Mouse (Mus musculus) embryonic facial prominence, embryonic 11.5 days (tissue): Measurements from ENCODE around the gene Rai1. TPM values are rescaled to one million over a fixed set of nuclear protein-coding genes. Genes with fewer than 3 reads are reported as not detected.

Experiments used
- ATAC-seq: fragments of 200-750 bp; cut with Nextera tagmentation; replicated peaks from 2 replicates; pipeline ENCODE4 v1.8.0; 2017; ENCODE audit warnings: low read depth; ENCODE audit not compliant: insufficient number of reproducible peaks, low FRiP score, low TSS enrichment
- DNase-seq: peaks from one replicate; pipeline ENCODE4 v3.0.0-alpha.2; 2015; ENCODE audit warnings: low spot score
- H3K27ac ChIP-seq: fragments of 300-500 bp; sonication (generic); replicated peaks from 2 replicates; pipeline ENCODE4 v1.5.1; 2014; ENCODE audit warnings: mild to moderate bottlenecking, low read depth, low read length, control low read depth
- H3K27me3 ChIP-seq: fragments of 300-500 bp; sonication (generic); 2 replicates; pipeline ENCODE4 v1.6.1; 2014; ENCODE audit warnings: mild to moderate bottlenecking, low read length, moderate library complexity, mixed read lengths; ENCODE audit not compliant: control insufficient read depth, insufficient read depth
- H3K36me3 ChIP-seq: fragments of 300-500 bp; sonication (generic); replicated peaks from 2 replicates; pipeline ENCODE4 v1.6.1; 2014; ENCODE audit warnings: low read depth, mild to moderate bottlenecking, low read length, moderate library complexity, mixed read lengths; ENCODE audit not compliant: control insufficient read depth, insufficient read depth
- H3K4me1 ChIP-seq: fragments of 300-500 bp; sonication (generic); 2 replicates; pipeline ENCODE4 v1.6.1; 2014; ENCODE audit warnings: low read length, mixed read lengths; ENCODE audit not compliant: control insufficient read depth, insufficient read depth
- H3K4me2 ChIP-seq: fragments of 300-500 bp; sonication (generic); 2 replicates; pipeline ENCODE4 v1.6.1; 2014; ENCODE audit warnings: low read depth, mild to moderate bottlenecking, control low read depth, low read length, moderate library complexity
- H3K4me3 ChIP-seq: fragments of 300-500 bp; sonication (generic); 2 replicates; pipeline ENCODE4 v1.5.1; 2014; ENCODE audit warnings: low read depth, low read length, control low read depth
- H3K9ac ChIP-seq: fragments of 300-500 bp; sonication (generic); replicated peaks from 2 replicates; pipeline ENCODE4 v1.6.1; 2014; ENCODE audit warnings: mild to moderate bottlenecking, control low read depth, low read length
- H3K9me3 ChIP-seq: fragments of 300-500 bp; sonication (generic); replicated peaks from 2 replicates; pipeline ENCODE4 v1.6.1; 2016; ENCODE audit warnings: mild to moderate bottlenecking, low read length, inconsistent platforms, mixed read lengths; ENCODE audit not compliant: control insufficient read depth
- WGBS: fragments of 180-500 bp; shearing (Covaris S2); extraction: QIAGEN DNeasy Blood & Tissue Kit; methylation state at CpG from one replicate; pipeline ENCODE4 v1.1.7; 2014; 5-methylcytosine and 5-hydroxymethylcytosine counted together
- polyA plus RNA-seq: library from polyadenylated mRNA; unstranded; fragments of >200 nt; fragmentation: Nextera tagmentation; extraction: Ambion mirVana; gene quantifications from 2 replicates; pipeline ENCODE4 v1.2.1, GENCODE M21; 2014

Rai1 gene
- polyA plus RNA-seq, 1 experiment from 2014 or later = 21.0 TPM

GRCm38 (mm10) chr11:60221425-60221824, 116.6 kb downstream of the Rai1 start:
- no peak overlapping the region for H3K27ac ChIP-seq
- H3K4me1 ChIP-seq = peaks cover 3% of the 10 kb centered on the region; the same call in 1 of the 2 replicates
- H3K9ac ChIP-seq = no peak overlapping the region
- no peaks in the 10 kb centered on the region for H3K9me3 ChIP-seq
- DNase-seq = no peak
- H3K27me3 ChIP-seq = no peaks in the 10 kb centered on the region
- H3K4me2 ChIP-seq = no peak overlapping the region
- ATAC-seq = no peak
- 82% methylated on average over 6 of the region's 6 CpGs for WGBS
- H3K4me3 ChIP-seq = no peak overlapping the region
- H3K36me3 ChIP-seq = no peaks in the 10 kb centered on the region; the same call in 1 of the 2 replicates

GRCm38 (mm10) chr11:60222085-60222468, 117.3 kb downstream of the Rai1 start:
- peaks cover 3% of the 10 kb centered on the region; the same call in 1 of the 2 replicates for H3K4me1 ChIP-seq
- H3K27ac ChIP-seq = no peak overlapping the region
- no peak for DNase-seq
- H3K27me3 ChIP-seq = no peaks in the 10 kb centered on the region
- WGBS = 53% methylated on average over 3 of the region's 3 CpGs
- H3K4me3 ChIP-seq = 0 out of 2 replicates have a peak overlapping the region, but pooled peaks have one; percentile 28
- no peak for ATAC-seq
- no peaks in the 10 kb centered on the region for H3K36me3 ChIP-seq
- no peaks in the 10 kb centered on the region for H3K9me3 ChIP-seq
- peak overlapping the region; percentile 50; the same call in 1 of the 2 replicates for H3K9ac ChIP-seq
- peak overlapping the region; percentile 54; the same call in 1 of the 2 replicates for H3K4me2 ChIP-seq

GRCm38 (mm10) chr11:60222469-60223236, 117.8 kb downstream of the Rai1 start, which contains the start of gene Srebf1:
Gene Srebf1, minus strand, starts transcription at chr11:60222581.
- Histone ChIP-seq H3K4me3 (peak within 1 kb of the TSS; percentile 28), H3K27me3 (no peaks in the 10 kb centered on the region), H3K9me3 (no peaks in the 10 kb centered on the region), H3K4me2 (peak within 1 kb of the TSS; percentile 54), H3K36me3 (no peaks in the 10 kb centered on the region), H3K9ac (peak within 1 kb of the TSS; percentile 50), H3K4me1 (peaks cover 3% of the 10 kb centered on the region; the same call in 1 of the 2 replicates), H3K27ac (peak within 1 kb of the TSS; percentile 72)
- ATAC-seq (peak; percentile 77), DNase-seq (peak; percentile 82)
- 6% methylated on average over 46 of the region's 46 CpGs for WGBS

GRCm38 (mm10) chr11:60224676-60225075, 119.9 kb downstream of the Rai1 start:
- ATAC-seq (no peak), DNase-seq (no peak)
- Histone ChIP-seq H3K4me3 (no peak overlapping the region), H3K4me2 (no peak overlapping the region), H3K9ac (no peak overlapping the region), H3K36me3 (no peaks in the 10 kb centered on the region), H3K27me3 (no peaks in the 10 kb centered on the region), H3K27ac (no peak overlapping the region), H3K9me3 (no peaks in the 10 kb centered on the region), H3K4me1 (peaks cover 3% of the 10 kb centered on the region; the same call in 1 of the 2 replicates)
- WGBS = 53% methylated on average over 4 of the region's 4 CpGs

GRCm38 (mm10) chr11:60225874-60226273, 121.1 kb downstream of the Rai1 start:
- peaks cover 3% of the 10 kb centered on the region; the same call in 1 of the 2 replicates for H3K4me1 ChIP-seq
- no peaks in the 10 kb centered on the region for H3K27me3 ChIP-seq
- H3K36me3 ChIP-seq = no peaks in the 10 kb centered on the region
- DNase-seq = no peak
- H3K4me2 ChIP-seq = no peak overlapping the region
- 50% methylated on average over 1 of the region's 1 CpGs for WGBS
- no peak overlapping the region for H3K27ac ChIP-seq
- no peak overlapping the region for H3K4me3 ChIP-seq
- no peak for ATAC-seq
- H3K9me3 ChIP-seq = no peaks in the 10 kb centered on the region
- no peak overlapping the region for H3K9ac ChIP-seq

GRCm38 (mm10) chr11:60228525-60228924, 123.7 kb downstream of the Rai1 start:
- no peak overlapping the region for H3K9ac ChIP-seq
- no peaks in the 10 kb centered on the region for H3K4me1 ChIP-seq
- no peak overlapping the region for H3K4me2 ChIP-seq
- no peak for DNase-seq
- H3K27me3 ChIP-seq = no peaks in the 10 kb centered on the region
- no peak overlapping the region for H3K4me3 ChIP-seq
- no peaks in the 10 kb centered on the region for H3K36me3 ChIP-seq
- ATAC-seq = no peak
- no peak overlapping the region for H3K27ac ChIP-seq
- no peaks in the 10 kb centered on the region for H3K9me3 ChIP-seq
- WGBS = 61% methylated on average over 3 of the region's 3 CpGs

- H3K4me1 ChIP-seq = no peaks in the 10 kb centered on the region
- WGBS = 71% methylated on average over 13 of the region's 13 CpGs
- no peak overlapping the region for H3K9ac ChIP-seq
- no peaks in the 10 kb centered on the region for H3K9me3 ChIP-seq
- H3K4me2 ChIP-seq = no peak overlapping the region
- no peaks in the 10 kb centered on the region for H3K27me3 ChIP-seq
- no peaks in the 10 kb centered on the region for H3K36me3 ChIP-seq
- DNase-seq (no peak), ATAC-seq (no peak)
- H3K4me3 ChIP-seq = no peak overlapping the region
- no peak overlapping the region for H3K27ac ChIP-seq
Measured at GRCm38 (mm10) chr11:60229821-60230220, 125.0 kb downstream of the Rai1 start.

GRCm38 (mm10) chr11:60230512-60230911, 125.7 kb downstream of the Rai1 start:
- Histone ChIP-seq H3K9me3 (no peaks in the 10 kb centered on the region), H3K27ac (no peak overlapping the region), H3K4me1 (no peaks in the 10 kb centered on the region), H3K4me3 (no peak overlapping the region), H3K36me3 (no peaks in the 10 kb centered on the region), H3K27me3 (no peaks in the 10 kb centered on the region), H3K9ac (no peak overlapping the region), H3K4me2 (no peak overlapping the region)
- no peak for DNase-seq
- 90% methylated on average over 7 of the region's 7 CpGs for WGBS
- ATAC-seq = no peak
